Mouse (Mus musculus) lung, postnatal 0 days (tissue): ENCODE data around the gene Tent5b.

Experiments
- CTCF ChIP-seq: IDR thresholded peaks from 2 replicates; pipeline ENCODE4 v1.5.1; 2016; ENCODE audit warnings: antibody characterized with exemption, mild to moderate bottlenecking
- EP300 ChIP-seq: IDR thresholded peaks from 2 replicates; pipeline ENCODE4 v1.6.1; 2016; ENCODE audit warnings: antibody characterized with exemption, mild to moderate bottlenecking, control low read depth

GRCm38 (mm10) chr4:133494432-133494831 lies 14.5 kb downstream of the Tent5b start:
- TF ChIP-seq CTCF (peak; percentile 97), EP300 (peak; percentile 41; the same call in 1 of the 2 replicates)
